Mouse (Mus musculus): ENCODE measurements around the gene Olfr1250. TPM values are rescaled to one million over a fixed set of nuclear protein-coding genes. Genes with fewer than 3 reads are reported as not detected.
"Not testable (repeated sequence)": the region's sequence is repeated elsewhere in the genome, so short reads cannot be mapped to it uniquely, and the experiment has no call there.

Olfr1250 gene
- total RNA-seq (2014; rRNA removed) (not detected in 2 replicates), polyA plus RNA-seq (2015; fragmentation: Nextera tagmentation; extraction: Ambion mirVana) (not detected in 2 replicates)

GRCm38 (mm10) chr2:89661367-89661766, at the start of gene Olfr1250:
Gene Olfr1250 (minus strand): TSS chr2:89661467.
- Histone ChIP-seq H3K4me1 (ENCODE audit: insufficient read depth) (no peaks in the 10 kb centered on the region), H3K36me3 (ENCODE audit: insufficient read depth) (no peaks in the 10 kb centered on the region), H3K4me3 (ENCODE audit: low read depth, low read length) (no peak within 1 kb of the TSS), H3K4me2 (ENCODE audit: low read depth) (no peak within 1 kb of the TSS), H3K9ac (no peak within 1 kb of the TSS), H3K9me3 (ENCODE audit: low read length) (no peaks in the 10 kb centered on the region), H3K27ac (ENCODE audit: low read depth, low read length) (no peak within 1 kb of the TSS), H3K27me3 (ENCODE audit: insufficient read depth, low read length) (no peaks in the 10 kb centered on the region)
- ATAC-seq (no peak), DNase-seq (no peak)
- no peak for TF ChIP-seq CTCF (IDR thresholded peaks at IDR 0.05; ENCODE audit: low read depth)

GRCm38 (mm10) chr2:89691980-89692379, 30.7 kb upstream of the Olfr1250 start:
- H3K4me1 ChIP-seq (ENCODE audit: insufficient read depth) = no peaks in the 10 kb centered on the region
- H3K27me3 ChIP-seq (ENCODE audit: insufficient read depth, low read length) = no peaks in the 10 kb centered on the region
- 89% methylated on average over 6 of the region's 6 CpGs for WGBS
- ATAC-seq (no peak), DNase-seq (no peak)
- H3K36me3 ChIP-seq (ENCODE audit: insufficient read depth) = no peaks in the 10 kb centered on the region
- H3K4me3 ChIP-seq (ENCODE audit: low read depth, low read length) = no peak overlapping the region
- H3K27ac ChIP-seq (ENCODE audit: low read depth, low read length) = no peak overlapping the region
- no peak overlapping the region for H3K9ac ChIP-seq
- no peak for TF ChIP-seq CTCF (IDR thresholded peaks at IDR 0.05; ENCODE audit: low read depth)
- H3K9me3 ChIP-seq (ENCODE audit: low read length) = no peaks in the 10 kb centered on the region
- H3K4me2 ChIP-seq (ENCODE audit: low read depth) = no peak overlapping the region

GRCm38 (mm10) chr2:89671836-89672235, 10.6 kb upstream of the Olfr1250 start, which contains the start of gene Olfr1251:
Gene Olfr1251 (minus strand): TSS chr2:89671936.
- Histone ChIP-seq H3K9me3 (ENCODE audit: low read length) (no peaks in the 10 kb centered on the region), H3K9ac (no peak within 1 kb of the TSS), H3K4me2 (ENCODE audit: low read depth) (no peak within 1 kb of the TSS), H3K27me3 (ENCODE audit: insufficient read depth, low read length) (no peaks in the 10 kb centered on the region), H3K36me3 (ENCODE audit: insufficient read depth) (no peaks in the 10 kb centered on the region), H3K27ac (ENCODE audit: low read depth, low read length) (no peak within 1 kb of the TSS), H3K4me3 (ENCODE audit: low read depth, low read length) (no peak within 1 kb of the TSS), H3K4me1 (ENCODE audit: insufficient read depth) (no peaks in the 10 kb centered on the region)
- DNase-seq (no peak), ATAC-seq (no peak)
- no peak for TF ChIP-seq CTCF (IDR thresholded peaks at IDR 0.05; ENCODE audit: low read depth)

GRCm38 (mm10) chr2:89634883-89635282, 26.4 kb downstream of the Olfr1250 start, which contains the start of gene Olfr1249:
Gene Olfr1249 (minus strand): TSS chr2:89634983.
- TF ChIP-seq CTCF (IDR thresholded peaks at IDR 0.05; ENCODE audit: low read depth) = no peak
- Histone ChIP-seq H3K9ac (no peak within 1 kb of the TSS), H3K27ac (ENCODE audit: low read depth, low read length) (no peak within 1 kb of the TSS), H3K27me3 (ENCODE audit: insufficient read depth, low read length) (no peaks in the 10 kb centered on the region), H3K4me1 (ENCODE audit: insufficient read depth) (no peaks in the 10 kb centered on the region), H3K4me2 (ENCODE audit: low read depth) (no peak within 1 kb of the TSS), H3K9me3 (ENCODE audit: low read length) (no peaks in the 10 kb centered on the region), H3K4me3 (ENCODE audit: low read depth, low read length) (no peak within 1 kb of the TSS), H3K36me3 (ENCODE audit: insufficient read depth) (no peaks in the 10 kb centered on the region)
- ATAC-seq (no peak), DNase-seq (no peak)
- 88% methylated on average over 2 of the region's 2 CpGs for WGBS

- DNase-seq; H3K9me3 ChIP-seq (ENCODE audit: low read length); H3K4me3 ChIP-seq (ENCODE audit: low read depth, low read length); ATAC-seq; H3K9ac ChIP-seq; H3K36me3 ChIP-seq (ENCODE audit: insufficient read depth); H3K4me2 ChIP-seq (ENCODE audit: low read depth); H3K4me1 ChIP-seq (ENCODE audit: insufficient read depth); H3K27me3 ChIP-seq (ENCODE audit: insufficient read depth, low read length); H3K27ac ChIP-seq (ENCODE audit: low read depth, low read length): not testable (repeated sequence)
- 93% methylated on average over 1 of the region's 1 CpGs for WGBS
These were observed 43.1 kb downstream of the Olfr1250 start, which contains the start of gene Olfr1248 for GRCm38 (mm10) chr2:89618145-89618544. Gene Olfr1248 (minus strand): TSS chr2:89618245.

- ATAC-seq (no peak), DNase-seq (no peak)
- H3K4me1 ChIP-seq (ENCODE audit: insufficient read depth) = no peaks in the 10 kb centered on the region
- H3K4me3 ChIP-seq (ENCODE audit: low read depth, low read length) = no peak within 1 kb of the TSS
- no peaks in the 10 kb centered on the region for H3K27me3 ChIP-seq (ENCODE audit: insufficient read depth, low read length)
- TF ChIP-seq CTCF (IDR thresholded peaks at IDR 0.05; ENCODE audit: low read depth) = no peak
- no peaks in the 10 kb centered on the region for H3K9me3 ChIP-seq (ENCODE audit: low read length)
- WGBS = 95% methylated on average over 2 of the region's 2 CpGs
- no peak within 1 kb of the TSS for H3K27ac ChIP-seq (ENCODE audit: low read depth, low read length)
- no peak within 1 kb of the TSS for H3K9ac ChIP-seq
- H3K36me3 ChIP-seq (ENCODE audit: insufficient read depth) = no peaks in the 10 kb centered on the region
- H3K4me2 ChIP-seq (ENCODE audit: low read depth) = no peak within 1 kb of the TSS
These were observed 47.2 kb downstream of the Olfr1250 start, which contains the start of gene Olfr1247 for GRCm38 (mm10) chr2:89614030-89614429. Gene Olfr1247 (minus strand): TSS chr2:89614130.

Other genes with a start within 250 kb of the Olfr1250 start
- gene Olfr1239, start 241.1 kb downstream of the Olfr1250 start, total RNA-seq (2014; rRNA removed) = not detected in 2 replicates
- gene Olfr1239, start 241.1 kb downstream of the Olfr1250 start, polyA plus RNA-seq (2015; fragmentation: Nextera tagmentation; extraction: Ambion mirVana) = not detected in 2 replicates
- gene Olfr1240, start 218.5 kb downstream of the Olfr1250 start, total RNA-seq (2014; rRNA removed) = not detected in 2 replicates
- not detected in 2 replicates for gene Olfr1240, start 218.5 kb downstream of the Olfr1250 start, polyA plus RNA-seq (2015; fragmentation: Nextera tagmentation; extraction: Ambion mirVana)
- not detected in 2 replicates for gene Olfr1241, start 174.3 kb downstream of the Olfr1250 start, total RNA-seq (2014; rRNA removed)
- not detected in 2 replicates for gene Olfr1241, start 174.3 kb downstream of the Olfr1250 start, polyA plus RNA-seq (2015; fragmentation: Nextera tagmentation; extraction: Ambion mirVana)
- not detected in 2 replicates for gene Olfr1242, start 163.1 kb downstream of the Olfr1250 start, total RNA-seq (2014; rRNA removed)
- not detected in 2 replicates for gene Olfr1242, start 163.1 kb downstream of the Olfr1250 start, polyA plus RNA-seq (2015; fragmentation: Nextera tagmentation; extraction: Ambion mirVana)
- gene Olfr1243, start 130.0 kb downstream of the Olfr1250 start, total RNA-seq (2014; rRNA removed) = not detected in 2 replicates
- not detected in 2 replicates for gene Olfr1243, start 130.0 kb downstream of the Olfr1250 start, polyA plus RNA-seq (2015; fragmentation: Nextera tagmentation; extraction: Ambion mirVana)
- gene Olfr1245, start 83.0 kb downstream of the Olfr1250 start, total RNA-seq (2014; rRNA removed) = not detected in 2 replicates
- gene Olfr1245, start 83.0 kb downstream of the Olfr1250 start, polyA plus RNA-seq (2015; fragmentation: Nextera tagmentation; extraction: Ambion mirVana) = not detected in 2 replicates
- not detected in 2 replicates for gene Olfr1246, start 68.3 kb downstream of the Olfr1250 start, total RNA-seq (2014; rRNA removed)
- not detected in 2 replicates for gene Olfr1246, start 68.3 kb downstream of the Olfr1250 start, polyA plus RNA-seq (2015; fragmentation: Nextera tagmentation; extraction: Ambion mirVana)
- not detected in 2 replicates for gene Olfr1247, start 47.3 kb downstream of the Olfr1250 start, total RNA-seq (2014; rRNA removed)
- gene Olfr1247, start 47.3 kb downstream of the Olfr1250 start, polyA plus RNA-seq (2015; fragmentation: Nextera tagmentation; extraction: Ambion mirVana) = not detected in 2 replicates
- not detected in 2 replicates for gene Olfr1248, start 43.2 kb downstream of the Olfr1250 start, total RNA-seq (2014; rRNA removed)
- not detected in 2 replicates for gene Olfr1248, start 43.2 kb downstream of the Olfr1250 start, polyA plus RNA-seq (2015; fragmentation: Nextera tagmentation; extraction: Ambion mirVana)
- not detected in 2 replicates for gene Olfr1249, start 26.5 kb downstream of the Olfr1250 start, total RNA-seq (2014; rRNA removed)
- not detected in 2 replicates for gene Olfr1249, start 26.5 kb downstream of the Olfr1250 start, polyA plus RNA-seq (2015; fragmentation: Nextera tagmentation; extraction: Ambion mirVana)
- not detected in 2 replicates for gene Olfr1251, start 10.5 kb upstream of the Olfr1250 start, total RNA-seq (2014; rRNA removed)
- not detected in 2 replicates for gene Olfr1251, start 10.5 kb upstream of the Olfr1250 start, polyA plus RNA-seq (2015; fragmentation: Nextera tagmentation; extraction: Ambion mirVana)
- gene Olfr1252, start 63.5 kb upstream of the Olfr1250 start, total RNA-seq (2014; rRNA removed) = not detected in 2 replicates
- gene Olfr1252, start 63.5 kb upstream of the Olfr1250 start, polyA plus RNA-seq (2015; fragmentation: Nextera tagmentation; extraction: Ambion mirVana) = not detected in 2 replicates
- gene Olfr1253, start 95.6 kb upstream of the Olfr1250 start, total RNA-seq (2014; rRNA removed) = not detected in 2 replicates
- not detected in 2 replicates for gene Olfr1253, start 95.6 kb upstream of the Olfr1250 start, polyA plus RNA-seq (2015; fragmentation: Nextera tagmentation; extraction: Ambion mirVana)
- not detected in 2 replicates for gene Olfr1254, start 132.2 kb upstream of the Olfr1250 start, total RNA-seq (2014; rRNA removed)
- not detected in 2 replicates for gene Olfr1254, start 132.2 kb upstream of the Olfr1250 start, polyA plus RNA-seq (2015; fragmentation: Nextera tagmentation; extraction: Ambion mirVana)
- not detected in 2 replicates for gene Olfr1255, start 150.6 kb upstream of the Olfr1250 start, total RNA-seq (2014; rRNA removed)
- gene Olfr1255, start 150.6 kb upstream of the Olfr1250 start, polyA plus RNA-seq (2015; fragmentation: Nextera tagmentation; extraction: Ambion mirVana) = not detected in 2 replicates
- not detected in 2 replicates for gene Olfr1256, start 180.1 kb upstream of the Olfr1250 start, total RNA-seq (2014; rRNA removed)
- gene Olfr1256, start 180.1 kb upstream of the Olfr1250 start, polyA plus RNA-seq (2015; fragmentation: Nextera tagmentation; extraction: Ambion mirVana) = not detected in 2 replicates
- gene Olfr48, start 186.7 kb upstream of the Olfr1250 start, total RNA-seq (2014; rRNA removed) = not detected in 2 replicates
- gene Olfr48, start 186.7 kb upstream of the Olfr1250 start, polyA plus RNA-seq (2015; fragmentation: Nextera tagmentation; extraction: Ambion mirVana) = not detected in 2 replicates
- not detected in 2 replicates for gene Olfr1257, start 217.0 kb upstream of the Olfr1250 start, total RNA-seq (2014; rRNA removed)
- not detected in 2 replicates for gene Olfr1257, start 217.0 kb upstream of the Olfr1250 start, polyA plus RNA-seq (2015; fragmentation: Nextera tagmentation; extraction: Ambion mirVana)

Measured in forebrain, postnatal 0 days (tissue).